30 mouse cellular contexts compared by ENCODE assay signal in genomic region chr15:103071266-103071665, GRCm38 (mm10). TPM values are rescaled to one million over a fixed set of nuclear protein-coding genes. Genes with fewer than 3 reads are reported as not detected.
DNase-seq lines count a peak whose midpoint lies in the region; ATAC-seq lines count a peak whose summit lies in the region.
"Had no signal": no experiment of that assay in that cellular context is flagged by ENCODE, and none has a peak within 500 bp of the region (broad histone marks: within the 10 kb centered on the region; RNA-seq: fewer than 3 reads in every experiment).

No protein-coding gene starts in this region.

- no peak overlapping the region for H3K4me2 ChIP-seq in kidney, embryonic 16.5 days (replicated peaks; ENCODE audit: low read depth, low read length)
- H3K4me2 ChIP-seq: embryonic facial prominence, embryonic 15.5 days; forebrain, embryonic 15.5 days; heart, embryonic 12.5 days; midbrain, embryonic 13.5 days had no signal

- peak; percentile 69 for DNase-seq in kidney, adult 18-20 months
- DNase-seq in adrenal gland, postnatal 25 days = peak; percentile 35
- peak; percentile 70 for DNase-seq in kidney, postnatal 14 days
- no peak for DNase-seq in urinary bladder, adult 2 months (ENCODE audit: low spot score)
- DNase-seq in layer of hippocampus, adult 18-20 months (ENCODE audit: low spot score in 2 of 2) = no peak
- DNase-seq: cerebellum, adult 11 months; cerebellum, adult 9-11 months; gastrocnemius, postnatal 25 days; heart, adult 18-20 months; heart, postnatal 10 days; layer of hippocampus, postnatal 36 days; lung, postnatal 10 days; right cerebral cortex, postnatal 14 days; spleen, adult 18-20 months had no signal

- no peaks in the 10 kb centered on the region for H3K27me3 ChIP-seq in kidney, embryonic 16.5 days (ENCODE audit: insufficient read depth, low read length)
- H3K27me3 ChIP-seq: CH12.LX had no signal

- WGBS in kidney, embryonic 16.5 days = 25% methylated on average over 5 of the region's 5 CpGs

- no peak overlapping the region for H3K27ac ChIP-seq in kidney, embryonic 16.5 days (ENCODE audit: low read length)
- H3K27ac ChIP-seq: embryonic facial prominence, embryonic 15.5 days; forebrain, embryonic 15.5 days; hindbrain, embryonic 10.5 days; hindbrain, postnatal 0 days; midbrain, embryonic 13.5 days had no signal

- no peak overlapping the region for H3K9ac ChIP-seq in kidney, embryonic 16.5 days (replicated peaks; ENCODE audit: low read length)
- H3K9ac ChIP-seq: embryonic facial prominence, embryonic 15.5 days; forebrain, embryonic 15.5 days; heart, embryonic 12.5 days; midbrain, embryonic 13.5 days had no signal

- no peak overlapping the region for H3K4me3 ChIP-seq in kidney, embryonic 16.5 days (ENCODE audit: low read length)
- H3K4me3 ChIP-seq: embryonic facial prominence, embryonic 15.5 days; forebrain, embryonic 15.5 days; heart, embryonic 12.5 days; hindbrain, embryonic 10.5 days; midbrain, embryonic 13.5 days had no signal

- no peaks in the 10 kb centered on the region for H3K9me3 ChIP-seq in kidney, embryonic 16.5 days (ENCODE audit: low read length)
- H3K9me3 ChIP-seq: embryonic facial prominence, embryonic 15.5 days; forebrain, embryonic 15.5 days; G1E; heart, embryonic 12.5 days; hindbrain, embryonic 10.5 days; midbrain, embryonic 13.5 days had no signal

- peaks cover 44% of the 10 kb centered on the region for H3K4me1 ChIP-seq in kidney, embryonic 16.5 days (ENCODE audit: insufficient read depth, low read length)
- H3K4me1 ChIP-seq: embryonic facial prominence, embryonic 15.5 days; forebrain, embryonic 15.5 days; heart, embryonic 12.5 days had no signal

- H3K36me3 ChIP-seq in kidney, embryonic 16.5 days (ENCODE audit: insufficient read depth, low read length) = no peaks in the 10 kb centered on the region
- H3K36me3 ChIP-seq: embryonic facial prominence, embryonic 15.5 days; forebrain, embryonic 15.5 days; heart, embryonic 12.5 days; hindbrain, embryonic 10.5 days; midbrain, embryonic 13.5 days had no signal

- no peak for ATAC-seq in kidney, embryonic 16.5 days (ENCODE audit: low FRiP score, low TSS enrichment)
- no peak for ATAC-seq in megakaryocyte, adult 5-6 weeks (ENCODE audit: poor library complexity, severe bottlenecking)
- ATAC-seq: forebrain, embryonic 15.5 days; hindbrain, postnatal 0 days; intestine, embryonic 16.5 days; midbrain, embryonic 13.5 days had no signal

RNA-seq across cellular contexts. Expression of gene Hoxc4, which starts 52.5 kb away (rescaled TPM):
- polyA plus RNA-seq in kidney, embryonic 16.5 days (2015; fragmentation: Nextera tagmentation; extraction: Ambion mirVana) = 6.9 and 8.6 TPM in 2 replicates
- 7.3 and 8.4 TPM in 2 replicates for total RNA-seq in adrenal gland, postnatal 25 days (2021)
- 0.76 and 0.80 TPM in 2 replicates for polyA plus RNA-seq in urinary bladder, adult 2 months (2012; rRNA removed)
- total RNA-seq in layer of hippocampus, adult 18-20 months (2021) = not detected
- total RNA-seq in megakaryocyte, adult 5-6 weeks (2015) = not detected in 2 replicates
- not detected in 2 replicates for total RNA-seq in megakaryocyte, adult 5-6 weeks (2017)
- total RNA-seq: common myeloid progenitor, adult 5-6 weeks; layer of hippocampus, adult 8-10 months; layer of hippocampus, postnatal 36 days; left cerebral cortex, postnatal 10 days; liver, adult 2 months; megakaryocyte progenitor cell, adult 5-6 weeks had no signal
- polyA plus RNA-seq: forebrain, embryonic 15.5 days; liver, adult 2 months had no signal

Comparison
In these comparisons a context has a peak if more than half of its experiments do, and no peak if none do; other contexts are left out.
1. DNase-seq: peak in kidney, adult 18-20 months (single experiment), adrenal gland, postnatal 25 days (single experiment) and kidney, postnatal 14 days (single experiment); none in urinary bladder, adult 2 months (single experiment) and layer of hippocampus, adult 18-20 months (0 of 2).